In genomic region chr7:139368722-139369380, GRCm38 (mm10) we compare ENCODE assay signal across 8 mouse cellular contexts. TPM values are rescaled to one million over a fixed set of nuclear protein-coding genes. Genes with fewer than 3 reads are reported as not detected.
DNase-seq lines count a peak whose midpoint lies in the region; ATAC-seq and TF ChIP-seq lines count a peak whose summit lies in the region.

No protein-coding gene starts in this region.

- no peaks in the 10 kb centered on the region for H3K9me3 ChIP-seq in hindbrain, postnatal 0 days (ENCODE audit: low read length)
- H3K9me3 ChIP-seq in limb, embryonic 15.5 days: no peaks in the 10 kb centered on the region

- 43% methylated on average over 14 of the region's 14 CpGs for whole genome bisulfite sequencing in hindbrain, postnatal 0 days
- WGBS in limb, embryonic 15.5 days: 13% methylated on average over 14 of the region's 14 CpGs

- peak; percentile 66; the same call in 1 of the 2 replicates for ATAC-seq in hindbrain, postnatal 0 days
- ATAC-seq in limb, embryonic 15.5 days (ENCODE audit: insufficient number of reproducible peaks, low FRiP score, low TSS enrichment, low read depth): peak; percentile 75
- ATAC-seq in activated CD4-positive, CD25-positive, alpha-beta regulatory T cell, adult 4 months: no peak

- no peak for TF ChIP-seq POLR2A in brain, embryonic 14.5 days (IDR thresholded peaks at IDR 0.05; ENCODE audit: borderline replicate concordance, extremely low read depth, insufficient read depth, insufficient read length, poor library complexity, severe bottlenecking)

- H3K4me1 ChIP-seq in hindbrain, postnatal 0 days (ENCODE audit: insufficient read depth, low read length): peaks cover 16% of the 10 kb centered on the region
- H3K4me1 ChIP-seq in limb, embryonic 15.5 days: peaks cover 54% of the 10 kb centered on the region

- intact Hi-C loops in left cerebral cortex, adult 2 months (cut with DNase I): no loop called here
- intact Hi-C loops in left cerebral cortex, postnatal 25 days (cut with DNase I): no loop called here
- intact Hi-C loops in gastrocnemius, adult 2 months (cut with DNase I): loop anchor here (2.0 to 10.0 kb wide), 2 partner anchors 20 to 134 kb away; partner anchors contain the start of gene Inpp5a

- H3K9ac ChIP-seq in hindbrain, postnatal 0 days (replicated peaks; ENCODE audit: low read length): no peak overlapping the region
- no peak overlapping the region for H3K9ac ChIP-seq in limb, embryonic 15.5 days

- H3K4me3 ChIP-seq in left cerebral cortex, adult 2 months: no peak overlapping the region
- H3K4me3 ChIP-seq in gastrocnemius, adult 2 months: peak overlapping the region; percentile 31
- H3K4me3 ChIP-seq in hindbrain, postnatal 0 days (ENCODE audit: low read length): no peak overlapping the region
- no peak overlapping the region for H3K4me3 ChIP-seq in limb, embryonic 15.5 days

- peak overlapping the region; percentile 60; the same call in 1 of the 2 replicates for H3K27ac ChIP-seq in left cerebral cortex, adult 2 months
- H3K27ac ChIP-seq in gastrocnemius, adult 2 months: peak overlapping the region; percentile 89
- peak overlapping the region; percentile 33; the same call in 1 of the 2 replicates for H3K27ac ChIP-seq in hindbrain, postnatal 0 days
- H3K27ac ChIP-seq in limb, embryonic 15.5 days: peak overlapping the region; percentile 93

- H3K36me3 ChIP-seq in hindbrain, postnatal 0 days (ENCODE audit: insufficient read depth, low read length): no peaks in the 10 kb centered on the region
- no peaks in the 10 kb centered on the region for H3K36me3 ChIP-seq in limb, embryonic 15.5 days

- H3K4me2 ChIP-seq in hindbrain, postnatal 0 days (ENCODE audit: low read depth, low read length): no peak overlapping the region
- H3K4me2 ChIP-seq in limb, embryonic 15.5 days: peak overlapping the region; percentile 14; the same call in 1 of the 2 replicates

- TF ChIP-seq CTCF in left cerebral cortex, adult 2 months (IDR thresholded peaks at IDR 0.05): no peak
- no peak for TF ChIP-seq CTCF in brain, embryonic 14.5 days (IDR thresholded peaks at IDR 0.05; ENCODE audit: borderline replicate concordance, extremely low read depth, insufficient read depth, insufficient read length)
- no peak for TF ChIP-seq CTCF in gastrocnemius, adult 2 months (IDR thresholded peaks at IDR 0.05)
- TF ChIP-seq CTCF in hindbrain, postnatal 0 days (IDR thresholded peaks at IDR 0.05; ENCODE audit: low read depth): no peak

- no peaks in the 10 kb centered on the region for H3K27me3 ChIP-seq in hindbrain, postnatal 0 days (ENCODE audit: insufficient read depth, low read length)
- no peaks in the 10 kb centered on the region for H3K27me3 ChIP-seq in limb, embryonic 15.5 days

- DNase-seq in left cerebral cortex, adult 2 months (ENCODE audit: extremely low spot score in 1 of 2, low spot score in 2 of 2): peak; percentile 22 to 41
- no peak for DNase-seq in left cerebral cortex, postnatal 25 days (ENCODE audit: low spot score in 2 of 2)
- peak; percentile 68 for DNase-seq in brain, embryonic 14.5 days (ENCODE audit: low read depth)
- peak; percentile 92 for DNase-seq in gastrocnemius, adult 2 months
- DNase-seq in hindbrain, postnatal 0 days (ENCODE audit: low spot score): peak; percentile 74
- peak; percentile 31 for DNase-seq in right cerebral cortex, postnatal 25 days

RNA-seq across cellular contexts. Expression of gene Inpp5a, which starts 20.1 kb away (rescaled TPM):
- total RNA-seq in left cerebral cortex, adult 2 months (2021): 10 to 100 TPM; 56.6 to 58.5 TPM
- 10 to 100 TPM; 58.5 to 59.2 TPM for total RNA-seq in left cerebral cortex, postnatal 25 days (2021)
- polyA plus RNA-seq in brain, embryonic 14.5 days (2012; rRNA removed): 6.2 and 17.6 TPM in 2 replicates
- total RNA-seq in gastrocnemius, adult 2 months (2021): 10 to 100 TPM; 77.2 to 95.0 TPM
- total RNA-seq in hindbrain, postnatal 0 days (2014; rRNA removed): 16.6 and 17.5 TPM in 2 replicates
- 23.6 and 25.3 TPM in 2 replicates for polyA plus RNA-seq in hindbrain, postnatal 0 days (2015; fragmentation: Nextera tagmentation; extraction: Ambion mirVana)
- polyA plus RNA-seq in limb, embryonic 15.5 days (2015; fragmentation: Nextera tagmentation; extraction: Ambion mirVana): 21.1 and 28.5 TPM in 2 replicates
- polyA plus RNA-seq in activated CD4-positive, CD25-positive, alpha-beta regulatory T cell, adult 4 months (2017; shearing (Covaris generic)): 1 to 10 TPM; 4.8 to 6.5 TPM

Comparison
In these comparisons a context has a peak if more than half of its experiments do, and no peak if none do; other contexts are left out.
1. DNase-seq: peak in left cerebral cortex, adult 2 months (2 of 2), brain, embryonic 14.5 days (single experiment), gastrocnemius, adult 2 months (single experiment), hindbrain, postnatal 0 days (single experiment) and right cerebral cortex, postnatal 25 days (single experiment); none in left cerebral cortex, postnatal 25 days (0 of 2).
2. H3K27ac ChIP-seq: peak in every context shown above with its lines; median percentile 93 in limb, embryonic 15.5 days; 89 in gastrocnemius, adult 2 months; 60 in left cerebral cortex, adult 2 months; 33 in hindbrain, postnatal 0 days.